Mouse (Mus musculus): ENCODE results near the gene Gm5108.

- TF ChIP-seq CTCF (IDR thresholded peaks at IDR 0.05; ENCODE audit: low read depth) (no peak), EP300 (optimal IDR thresholded peaks at IDR 0.05) (no peak)
Observed at GRCm38 (mm10) chr5:67948074-67948473, 6.6 kb downstream of the Gm5108 start.

All from stomach, postnatal 0 days (tissue).